Mouse (Mus musculus) splenic B cell, adult 2 months (primary cell): ENCODE data around the gene Grik4.

ENCODE experiments used
- DNase-seq: peaks from one replicate; pipeline ENCODE4 v3.0.0-alpha.2; 2011; ENCODE audit warnings: low read depth, low spot score
- H3K27me3 ChIP-seq: 2 replicates; pipeline ENCODE4 v1.6.1; 2012; ENCODE audit warnings: mild to moderate bottlenecking, low read length, moderate library complexity, mixed read lengths; ENCODE audit not compliant: control insufficient read depth, poor library complexity, insufficient read depth, severe bottlenecking
- H3K36me3 ChIP-seq: 2 replicates; pipeline ENCODE4 v1.6.1; 2012; ENCODE audit warnings: mild to moderate bottlenecking, low read length, moderate library complexity, mixed read lengths; ENCODE audit not compliant: control insufficient read depth, poor library complexity, insufficient read depth, severe bottlenecking

The Grik4 gene

GRCm38 (mm10) chr9:42701729-42702128 lies 242.6 kb downstream of the Grik4 start:
- no peak for DNase-seq
- Histone ChIP-seq H3K36me3 (no peaks in the 10 kb centered on the region), H3K27me3 (no peaks in the 10 kb centered on the region)

- Histone ChIP-seq H3K27me3 (no peaks in the 10 kb centered on the region), H3K36me3 (no peaks in the 10 kb centered on the region; the same call in 1 of the 2 replicates)
- no peak for DNase-seq
These were observed 251.3 kb downstream of the Grik4 start for GRCm38 (mm10) chr9:42693024-42693423.

DNA sequence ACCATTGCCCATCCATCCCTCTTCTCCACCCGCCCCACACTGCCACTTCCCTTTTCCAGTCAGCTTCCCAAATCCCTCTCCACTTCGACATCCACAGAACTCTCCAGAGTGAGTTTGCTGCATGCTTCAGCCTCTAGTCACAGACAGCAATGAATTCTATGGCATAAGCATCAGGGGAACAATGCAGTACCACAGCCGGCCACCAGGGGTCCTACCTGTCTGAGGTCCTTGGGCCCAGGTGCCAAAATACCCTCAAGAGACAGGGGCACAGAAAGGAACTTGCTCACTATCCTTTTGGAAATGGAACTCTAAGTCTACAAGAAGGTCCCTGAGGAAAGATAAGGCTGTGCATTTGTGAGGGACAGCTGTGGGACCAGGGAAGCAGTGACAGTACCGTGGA lies 256.1 kb downstream of the Grik4 start:
- Histone ChIP-seq H3K27me3 (no peaks in the 10 kb centered on the region; the same call in 1 of the 2 replicates), H3K36me3 (no peaks in the 10 kb centered on the region)
- peak; percentile 42 for DNase-seq

- no peaks in the 10 kb centered on the region for H3K36me3 ChIP-seq
- no peak for DNase-seq
- no peaks in the 10 kb centered on the region; the same call in 1 of the 2 replicates for H3K27me3 ChIP-seq
These were observed 258.2 kb downstream of the Grik4 start for GRCm38 (mm10) chr9:42686104-42686503.

DNA sequence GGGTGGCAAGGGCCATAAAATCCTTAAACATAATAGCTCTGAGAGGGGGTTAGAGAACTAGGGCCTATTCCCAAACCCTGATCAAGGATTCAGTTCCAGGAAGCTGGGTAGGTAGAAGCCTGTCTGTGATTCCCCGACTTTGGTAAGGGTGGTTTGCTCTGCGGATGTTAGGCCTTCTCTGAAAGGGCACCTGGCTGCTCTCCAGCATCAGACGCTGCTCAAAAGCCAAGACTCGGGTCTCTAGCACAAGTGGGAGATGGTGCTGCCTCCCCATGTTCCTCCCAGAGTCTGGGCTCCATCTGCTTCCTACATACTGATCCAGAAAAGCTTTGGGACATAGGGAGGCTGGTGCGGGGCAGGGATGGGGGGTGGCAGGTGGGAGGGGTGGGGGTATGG lies 270.3 kb downstream of the Grik4 start:
- no peaks in the 10 kb centered on the region for H3K27me3 ChIP-seq
- no peak for DNase-seq
- no peaks in the 10 kb centered on the region for H3K36me3 ChIP-seq

DNA sequence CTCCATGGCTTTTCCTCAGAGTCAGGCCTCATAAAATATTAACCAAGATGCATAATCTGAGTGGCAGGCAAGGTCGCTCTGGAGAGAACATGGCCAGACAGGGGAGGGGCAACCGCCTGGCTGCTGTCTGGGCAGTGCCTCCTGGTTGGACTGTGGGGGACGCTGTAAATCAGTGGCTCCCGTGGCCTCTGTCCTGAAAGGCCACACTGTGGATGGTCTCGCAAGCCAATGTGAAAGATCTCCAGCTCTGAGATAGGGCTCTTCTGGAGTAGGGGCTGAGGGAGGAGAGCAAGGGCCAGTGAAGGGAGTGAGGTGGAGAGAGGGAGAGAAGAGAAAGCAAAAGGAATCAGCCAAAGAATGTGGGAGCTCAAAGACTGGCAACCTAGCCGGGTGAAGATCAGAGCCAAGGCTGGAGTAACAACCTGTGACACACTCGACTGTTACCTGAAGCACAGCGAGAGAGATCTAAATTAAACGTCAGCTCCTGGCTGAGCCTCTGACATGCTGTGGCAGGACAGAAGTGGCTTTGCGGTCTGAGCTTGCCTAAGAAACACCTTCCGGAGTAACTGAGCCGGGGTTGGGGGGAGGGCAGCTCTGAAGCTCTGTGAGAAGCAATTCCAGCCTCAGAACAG lies 270.8 kb downstream of the Grik4 start:
- no peak for DNase-seq
- Histone ChIP-seq H3K36me3 (no peaks in the 10 kb centered on the region), H3K27me3 (no peaks in the 10 kb centered on the region)

- no peak for DNase-seq
- Histone ChIP-seq H3K27me3 (no peaks in the 10 kb centered on the region), H3K36me3 (no peaks in the 10 kb centered on the region)
These were observed 271.3 kb downstream of the Grik4 start for GRCm38 (mm10) chr9:42672982-42673381.

GRCm38 (mm10) chr9:42670619-42671018 lies 273.7 kb downstream of the Grik4 start:
- no peaks in the 10 kb centered on the region for H3K36me3 ChIP-seq
- H3K27me3 ChIP-seq: no peaks in the 10 kb centered on the region
- DNase-seq: no peak

- Histone ChIP-seq H3K27me3 (no peaks in the 10 kb centered on the region), H3K36me3 (no peaks in the 10 kb centered on the region)
- no peak for DNase-seq
These were observed 282.8 kb downstream of the Grik4 start for GRCm38 (mm10) chr9:42661481-42661880.

DNA sequence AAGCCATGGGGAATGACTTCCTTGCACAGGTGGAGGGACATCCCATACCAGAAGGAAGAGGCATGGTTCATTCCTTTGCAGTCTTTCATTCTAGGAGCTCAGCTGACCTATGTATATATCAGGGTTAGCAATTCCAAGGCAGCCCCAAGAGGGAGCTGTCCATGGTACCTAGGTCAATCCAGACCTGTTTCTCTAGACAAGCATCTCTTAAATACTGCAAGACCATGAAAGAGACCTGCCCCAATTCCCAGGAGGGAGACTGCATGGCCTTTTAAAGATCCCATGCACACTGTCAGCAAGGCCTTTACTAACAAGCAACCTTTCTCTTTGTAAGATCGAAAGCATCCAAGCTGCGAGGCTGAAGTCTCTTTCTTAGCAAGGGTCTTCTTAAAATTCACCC lies 291.5 kb downstream of the Grik4 start:
- H3K27me3 ChIP-seq: no peaks in the 10 kb centered on the region
- DNase-seq: peak; percentile 6
- H3K36me3 ChIP-seq: no peaks in the 10 kb centered on the region

DNA sequence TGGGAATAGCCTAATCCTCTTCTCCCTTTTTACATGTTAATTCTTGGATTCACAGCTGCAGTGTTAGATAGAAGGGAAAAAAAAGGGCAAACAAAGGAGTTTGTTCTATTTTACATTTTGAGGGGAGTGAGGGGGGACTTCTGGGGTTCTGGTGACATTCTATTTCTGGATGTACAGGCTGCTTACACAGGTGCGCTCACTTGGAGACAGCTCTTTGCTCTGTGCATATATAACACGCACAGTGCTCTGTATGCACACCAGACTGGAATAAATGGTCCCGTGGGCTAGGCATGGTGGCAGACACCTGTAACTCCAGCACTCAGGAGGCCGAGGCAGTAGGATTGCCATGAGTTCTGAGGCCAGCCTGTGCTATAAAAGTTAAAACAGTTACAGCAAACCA lies 292.0 kb downstream of the Grik4 start:
- H3K27me3 ChIP-seq: no peaks in the 10 kb centered on the region
- DNase-seq: no peak

GRCm38 (mm10) chr9:42649872-42650271 lies 294.4 kb downstream of the Grik4 start:
- H3K27me3 ChIP-seq: no peaks in the 10 kb centered on the region
- no peaks in the 10 kb centered on the region for H3K36me3 ChIP-seq
- no peak for DNase-seq

More for the DNA sequence above, 292.0 kb downstream of the Grik4 start:
- no peaks in the 10 kb centered on the region for H3K36me3 ChIP-seq

GRCm38 (mm10) chr9:42648051-42648450 lies 296.2 kb downstream of the Grik4 start:
- Histone ChIP-seq H3K27me3 (no peaks in the 10 kb centered on the region), H3K36me3 (no peaks in the 10 kb centered on the region)
- no peak for DNase-seq

DNA sequence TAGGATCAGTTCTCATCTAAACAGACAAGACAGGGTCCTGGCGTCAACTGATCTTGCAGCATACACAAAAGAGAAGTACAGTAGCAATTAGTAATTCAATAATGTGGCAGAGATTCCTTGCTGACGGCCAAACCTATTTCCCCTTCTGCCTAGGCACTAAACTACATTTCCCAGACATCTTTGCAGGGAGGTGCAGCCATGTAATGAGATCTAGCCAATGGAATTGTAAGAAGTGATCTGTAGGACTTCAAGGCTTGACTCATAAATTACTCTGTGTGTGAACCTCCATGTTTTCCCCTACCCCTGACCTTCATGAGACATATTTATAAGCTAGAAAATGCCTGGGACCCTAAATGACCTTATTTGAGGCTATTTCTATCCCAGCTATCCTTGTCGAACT lies 296.7 kb downstream of the Grik4 start:
- Histone ChIP-seq H3K36me3 (no peaks in the 10 kb centered on the region), H3K27me3 (no peaks in the 10 kb centered on the region)
- DNase-seq: no peak

DNA sequence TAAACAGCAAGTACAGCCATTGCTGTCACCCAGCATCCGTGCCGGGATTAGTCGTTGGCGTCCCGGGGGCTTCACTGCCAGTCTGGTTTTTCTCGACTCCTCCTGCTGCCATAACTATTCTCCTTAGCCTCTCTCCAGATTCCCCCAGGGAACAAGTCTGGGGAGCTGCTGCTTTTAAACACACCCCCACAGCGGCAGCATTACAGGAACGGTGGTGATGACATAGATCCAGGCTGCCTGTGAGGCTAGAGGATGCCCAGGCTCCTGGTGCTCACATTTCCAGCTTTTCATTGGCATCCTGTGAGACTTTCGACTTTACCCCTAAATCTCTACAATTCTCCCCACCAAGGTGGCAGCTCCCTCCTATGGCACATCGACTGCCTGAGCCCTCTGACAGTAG lies 297.5 kb downstream of the Grik4 start:
- Histone ChIP-seq H3K36me3 (no peaks in the 10 kb centered on the region), H3K27me3 (no peaks in the 10 kb centered on the region)
- no peak for DNase-seq

DNA sequence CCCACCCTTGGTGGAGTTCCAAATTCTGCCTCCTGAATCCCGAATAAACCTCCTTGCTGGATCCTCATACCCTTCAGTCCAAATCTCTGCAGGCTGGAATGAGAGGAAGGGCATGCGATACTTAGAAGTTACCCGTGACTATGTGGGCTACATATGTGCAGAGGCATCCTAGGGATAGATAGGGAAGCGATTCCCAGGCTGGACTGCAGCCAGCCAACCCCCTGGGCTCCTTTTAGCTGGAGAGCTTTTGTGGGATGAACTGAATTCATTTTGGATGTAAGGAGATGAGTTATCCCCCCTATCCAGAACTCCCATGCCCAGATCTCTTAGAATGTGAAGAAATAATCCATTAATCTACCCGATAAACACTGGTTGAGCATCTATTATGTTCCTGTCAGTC lies 299.1 kb downstream of the Grik4 start:
- no peaks in the 10 kb centered on the region for H3K27me3 ChIP-seq
- DNase-seq: no peak
- no peaks in the 10 kb centered on the region for H3K36me3 ChIP-seq
